Mouse (Mus musculus) lung, adult 2 months (tissue): Measurements from ENCODE around the gene Akap11.

Source experiments
- CTCF ChIP-seq: fragments of 200-500 bp; IDR thresholded peaks from 2 replicates; pipeline ENCODE4 v1.5.1; 2011; ENCODE audit warnings: mild to moderate bottlenecking, low read length, control low read depth; ENCODE audit not compliant: insufficient read depth
- POLR2A ChIP-seq: fragments of 200-500 bp; IDR thresholded peaks from 2 replicates; pipeline ENCODE4 v1.6.1; 2011; ENCODE audit warnings: low read depth, mild to moderate bottlenecking, control low read depth, low read length, borderline replicate concordance; ENCODE audit errors: extremely low read depth

DNA sequence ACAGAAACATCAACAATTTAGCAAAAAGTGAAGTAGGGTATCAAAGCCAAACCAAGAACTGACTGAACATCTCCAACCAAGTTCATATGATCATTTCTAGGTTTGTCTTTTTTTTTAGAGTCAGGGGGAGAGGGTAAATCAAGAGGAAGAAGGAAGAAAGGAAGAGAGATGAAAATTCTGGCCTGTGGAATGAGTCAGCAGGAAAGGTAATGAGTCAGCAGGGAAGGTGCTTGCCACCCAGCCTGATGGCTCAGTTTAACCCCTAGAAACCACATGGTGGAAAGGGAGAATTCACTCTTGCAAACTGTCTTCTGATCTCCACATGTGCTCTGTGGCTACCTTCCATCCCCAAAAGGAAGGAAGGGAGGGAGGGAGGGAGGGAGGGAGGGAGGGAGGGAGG is 46.6 kb upstream of the Akap11 start:
- TF ChIP-seq POLR2A: no peak
- TF ChIP-seq CTCF: no peak
